Mouse (Mus musculus) small intestine, adult 2 months (tissue): ENCODE data around the gene St8sia1.

ENCODE experiments used
- CTCF ChIP-seq: fragments of 200-500 bp; IDR thresholded peaks from 2 replicates; pipeline ENCODE4 v1.5.1; 2012; ENCODE audit warnings: low read depth, mild to moderate bottlenecking, control low read depth, inconsistent platforms, low read length, moderate library complexity, mixed read lengths; ENCODE audit not compliant: insufficient replicate concordance, insufficient read length; ENCODE audit errors: extremely low read depth
- POLR2A ChIP-seq: fragments of 200-500 bp; IDR thresholded peaks from 2 replicates; pipeline ENCODE4 v1.6.1; 2012; ENCODE audit warnings: low read depth, mild to moderate bottlenecking, control low read depth, inconsistent platforms, low read length, moderate library complexity

GRCm38 (mm10) chr6:142961721-142962455, 2.4 kb downstream of the St8sia1 start:
- TF ChIP-seq CTCF = no peak
- no peak for TF ChIP-seq POLR2A
